Mouse (Mus musculus) ES-E14 (cell line): ENCODE data around the gene Mmgt2. TPM values are rescaled to one million over a fixed set of nuclear protein-coding genes. Genes with fewer than 3 reads are reported as not detected.

ENCODE experiments used
- DNase-seq: peaks from one replicate; pipeline ENCODE4 v3.0.0-alpha.2; 2013; ENCODE audit warnings: low read depth, low spot score
- H3K27ac ChIP-seq: 2 replicates; pipeline ENCODE4 v1.5.1; 2012; ENCODE audit warnings: low read depth, mild to moderate bottlenecking, low read length, moderate library complexity, mixed read lengths; ENCODE audit not compliant: poor library complexity, insufficient read depth, severe bottlenecking
- H3K36me3 ChIP-seq: 2 replicates; pipeline ENCODE4 v1.6.1; 2012; ENCODE audit warnings: mild to moderate bottlenecking, low read length, moderate library complexity, mixed read lengths; ENCODE audit not compliant: control insufficient read depth, poor library complexity, insufficient read depth, severe bottlenecking
- H3K4me1 ChIP-seq, 2 experiments: fragments of 150-350 bp in 1 of 2; sonication (generic) in 1 of 2; 2 replicates each; pipeline ENCODE4 v1.6.1; 2012; ENCODE audit warnings: low read length in 2 of 2, mild to moderate bottlenecking in 1 of 2, mixed read lengths in 1 of 2; ENCODE audit not compliant: control insufficient read depth in 2 of 2, insufficient read depth in 2 of 2, poor library complexity in 1 of 2
- H3K4me3 ChIP-seq, 2 experiments: fragments of 150-350 bp in 1 of 2; sonication (generic) in 1 of 2; 2 replicates each; pipeline ENCODE4 v1.5.1; 2012; ENCODE audit warnings: low read length in 2 of 2, low read depth in 1 of 2, mild to moderate bottlenecking in 1 of 2, mixed read lengths in 1 of 2; ENCODE audit not compliant: insufficient read depth in 1 of 2, poor library complexity in 1 of 2, severe bottlenecking in 1 of 2
- H3K9ac ChIP-seq: 2 replicates; pipeline ENCODE4 v1.6.1; 2012; ENCODE audit warnings: low read depth, mild to moderate bottlenecking, low read length, mixed read lengths; ENCODE audit not compliant: poor library complexity, insufficient read depth, severe bottlenecking
- H3K9me3 ChIP-seq: fragments of 150-350 bp; sonication (generic); 2 replicates; pipeline ENCODE4 v1.6.1; 2012; ENCODE audit warnings: low read depth, mild to moderate bottlenecking, low read length; ENCODE audit not compliant: control insufficient read depth, insufficient read depth
- CHD2 ChIP-seq: IDR thresholded peaks from 2 replicates; pipeline ENCODE4 v1.6.1; 2014; ENCODE audit warnings: mild to moderate bottlenecking, low read depth, low read length, inconsistent platforms
- HCFC1 ChIP-seq: IDR thresholded peaks from 2 replicates; pipeline ENCODE4 v1.6.1; 2012; ENCODE audit warnings: low read length, inconsistent platforms, borderline replicate concordance; ENCODE audit not compliant: insufficient read depth
- MAFK ChIP-seq: IDR thresholded peaks from 2 replicates; pipeline ENCODE4 v1.6.1; 2014; ENCODE audit warnings: mild to moderate bottlenecking, low read depth, low read length, inconsistent platforms; ENCODE audit not compliant: insufficient read depth
- ZC3H11A ChIP-seq: IDR thresholded peaks from 2 replicates; pipeline ENCODE4 v1.6.1; 2012; ENCODE audit warnings: low read depth, mild to moderate bottlenecking, inconsistent platforms, low read length, borderline replicate concordance
- ZNF384 ChIP-seq: IDR thresholded peaks from 2 replicates; pipeline ENCODE4 v1.6.1; 2012; ENCODE audit warnings: low read depth, low read length, inconsistent platforms
- in situ Hi-C, 2 experiments: fragments of 600-800 bp; cut with MboI; formaldehyde crosslinking; loops; one replicate each; pipeline ENCODE4 v1.15.1; 2025; ENCODE audit warnings: low sequenced_read_pairs in 2 of 2, inconsistent platforms in 1 of 2; ENCODE audit not compliant: unreplicated experiment in 2 of 2
- total RNA-seq: library from RNA; depleted of rRNA; stranded (reverse); fragments of 300-350 nt; gene quantifications from 2 replicates; pipeline ENCODE4 v1.2.3, GENCODE M21; 2012

The Mmgt2 gene
- total RNA-seq, 1 experiment: 11.4 TPM

- no peak for DNase-seq
- Histone ChIP-seq H3K36me3 (peaks cover 21% of the 10 kb centered on the region), H3K4me1 (peaks cover 0 to 16% of the 10 kb centered on the region in 2 experiments; a peak in 2 of 4 replicates), H3K27ac (no peak overlapping the region), H3K4me3 (no peak overlapping the region), H3K9ac (no peak overlapping the region), H3K9me3 (no peaks in the 10 kb centered on the region)
- TF ChIP-seq ZNF384 (no peak), HCFC1 (no peak), MAFK (no peak), ZC3H11A (no peak), CHD2 (no peak)
- in situ Hi-C loops: loop anchor here in 1 of 2 experiments (5.0 kb wide), 1 partner anchor 67 kb away; no protein-coding TSS in a partner anchor
These were observed 38.2 kb upstream of the Mmgt2 start for GRCm38 (mm10) chr11:62610304-62610703.

- no peaks in the 10 kb centered on the region; the same call in 1 of the 2 replicates for H3K36me3 ChIP-seq
- no peak overlapping the region for H3K27ac ChIP-seq
- no peak for DNase-seq
- in situ Hi-C loops: loop anchor here in 1 of 2 experiments (5.0 kb wide), 1 partner anchor 65 kb away; no protein-coding TSS in a partner anchor
- TF ChIP-seq CHD2 (no peak), ZNF384 (no peak), ZC3H11A (no peak)
- no peaks in the 10 kb centered on the region for H3K9me3 ChIP-seq
- H3K9ac ChIP-seq: no peak overlapping the region
- H3K4me3 ChIP-seq: no peak overlapping the region
- H3K4me1 ChIP-seq: peaks cover 0 to 4% of the 10 kb centered on the region in 2 experiments; a peak in 1 of 4 replicates
These were observed 35.9 kb upstream of the Mmgt2 start for GRCm38 (mm10) chr11:62612604-62613003.

GRCm38 (mm10) chr11:62613657-62614365 is 34.7 kb upstream of the Mmgt2 start:
- H3K36me3 ChIP-seq: peaks cover 2% of the 10 kb centered on the region; the same call in 1 of the 2 replicates
- no peaks in the 10 kb centered on the region for H3K9me3 ChIP-seq
- peak overlapping the region; percentile 27 for H3K9ac ChIP-seq
- H3K4me3 ChIP-seq: peak overlapping the region in 1 of 2 experiments; percentile 33; a peak in 3 of 4 replicates
- H3K27ac ChIP-seq: no peak overlapping the region
- TF ChIP-seq CHD2 (0 out of 2 replicates have a peak, but pooled peaks have one; percentile 13), HCFC1 (0 out of 2 replicates have a peak, but pooled peaks have one; percentile 35), MAFK (no peak), ZNF384 (no peak)
- in situ Hi-C loops: loop anchor here in 1 of 2 experiments (5.0 kb wide), 1 partner anchor 63 kb away; no protein-coding TSS in a partner anchor
- peak; percentile 97 for DNase-seq
- peaks cover 0 to 4% of the 10 kb centered on the region in 2 experiments; a peak in 1 of 4 replicates for H3K4me1 ChIP-seq

GRCm38 (mm10) chr11:62614876-62615410 is 33.5 kb upstream of the Mmgt2 start:
- Histone ChIP-seq H3K4me3 (no peak overlapping the region), H3K4me1 (peaks cover 0 to 2% of the 10 kb centered on the region in 2 experiments; a peak in 1 of 4 replicates), H3K9ac (no peak overlapping the region), H3K9me3 (no peaks in the 10 kb centered on the region), H3K36me3 (peaks cover 2% of the 10 kb centered on the region; the same call in 1 of the 2 replicates), H3K27ac (no peak overlapping the region)
- DNase-seq: no peak
- in situ Hi-C loops: loop anchor here in 1 of 2 experiments (5.0 kb wide), 1 partner anchor 62 kb away; no protein-coding TSS in a partner anchor
- TF ChIP-seq HCFC1: no peak
